Mouse (Mus musculus) thymus, postnatal 4 days (tissue): ENCODE results near the gene 4930583I09Rik.

Experiments
- DNase-seq: peaks from one replicate; pipeline ENCODE4 v3.0.0; 2021

4930583I09Rik gene

GRCm38 (mm10) chr17:64835928-64836327 lies at the start of gene 4930583I09Rik:
Gene 4930583I09Rik (minus strand): TSS chr17:64836071.
- no peak for DNase-seq

GRCm38 (mm10) chr17:64876111-64876510 lies 40.2 kb upstream of the 4930583I09Rik start:
- no peak for DNase-seq

GRCm38 (mm10) chr17:64873651-64874072 lies 37.8 kb upstream of the 4930583I09Rik start:
- DNase-seq = peak; percentile 60

GRCm38 (mm10) chr17:64863817-64864216 lies 27.9 kb upstream of the 4930583I09Rik start:
- no peak for DNase-seq

GRCm38 (mm10) chr17:64860963-64861362 lies 25.1 kb upstream of the 4930583I09Rik start:
- DNase-seq = no peak

GRCm38 (mm10) chr17:64858848-64859247 lies 23.0 kb upstream of the 4930583I09Rik start:
- no peak for DNase-seq

- no peak for DNase-seq
Measured at GRCm38 (mm10) chr17:64848031-64848430, 12.2 kb upstream of the 4930583I09Rik start.

GRCm38 (mm10) chr17:64846654-64847053 lies 10.8 kb upstream of the 4930583I09Rik start:
- DNase-seq = no peak

GRCm38 (mm10) chr17:64836892-64837291 lies 1.0 kb upstream of the 4930583I09Rik start:
- DNase-seq = no peak

- no peak for DNase-seq
Measured at GRCm38 (mm10) chr17:64836352-64836751, 481 bp upstream of the 4930583I09Rik start.

- DNase-seq = no peak
Measured at GRCm38 (mm10) chr17:64833906-64834490, 1.9 kb downstream of the 4930583I09Rik start.

GRCm38 (mm10) chr17:64833071-64833470 lies 2.8 kb downstream of the 4930583I09Rik start:
- DNase-seq = no peak

- no peak for DNase-seq
Measured at GRCm38 (mm10) chr17:64827482-64827881, 8.4 kb downstream of the 4930583I09Rik start.

- no peak for DNase-seq
Measured at GRCm38 (mm10) chr17:64826843-64827242, 9.0 kb downstream of the 4930583I09Rik start.

GRCm38 (mm10) chr17:64822561-64822960 lies 13.3 kb downstream of the 4930583I09Rik start:
- no peak for DNase-seq

- DNase-seq = no peak
Measured at GRCm38 (mm10) chr17:64820841-64821593, 14.9 kb downstream of the 4930583I09Rik start.

- DNase-seq = no peak
Measured at GRCm38 (mm10) chr17:64816298-64816697, 19.6 kb downstream of the 4930583I09Rik start.

GRCm38 (mm10) chr17:64815806-64816205 lies 20.1 kb downstream of the 4930583I09Rik start:
- no peak for DNase-seq

GRCm38 (mm10) chr17:64813568-64813967 lies 22.3 kb downstream of the 4930583I09Rik start:
- DNase-seq = no peak

GRCm38 (mm10) chr17:64806035-64806589 lies 29.8 kb downstream of the 4930583I09Rik start:
- DNase-seq = no peak

- DNase-seq = no peak
Measured at GRCm38 (mm10) chr17:64804375-64805124, 31.3 kb downstream of the 4930583I09Rik start.

GRCm38 (mm10) chr17:64802956-64803275 lies 33.0 kb downstream of the 4930583I09Rik start:
- DNase-seq = no peak

- no peak for DNase-seq
Measured at GRCm38 (mm10) chr17:64802168-64802955, 33.5 kb downstream of the 4930583I09Rik start.
